Mouse (Mus musculus) heart, postnatal 0 days (tissue): ENCODE results near the gene Abhd2.

ENCODE experiments used
- CTCF ChIP-seq: IDR thresholded peaks from 2 replicates; pipeline ENCODE4 v1.5.1; 2016; ENCODE audit warnings: antibody characterized with exemption, control low read depth, low read depth
- EP300 ChIP-seq: IDR thresholded peaks from 2 replicates; pipeline ENCODE4 v1.6.1; 2016; ENCODE audit warnings: antibody characterized with exemption, low read depth

- no peak for TF ChIP-seq EP300
- TF ChIP-seq CTCF, result no peak
Observed at GRCm38 (mm10) chr7:79331197-79331596, 58.2 kb downstream of the Abhd2 start.
